Mouse (Mus musculus) bone marrow, adult 2 months (tissue): ENCODE measurements around the gene Sohlh2. TPM values are rescaled to one million over a fixed set of nuclear protein-coding genes. Genes with fewer than 3 reads are reported as not detected.

Experiments
- H3K27ac ChIP-seq: fragments of 200-500 bp; 2 replicates; pipeline ENCODE4 v1.5.1; 2012; ENCODE audit warnings: low read depth, mild to moderate bottlenecking, control low read depth, inconsistent platforms, low read length; ENCODE audit not compliant: control insufficient read depth, poor library complexity, insufficient read depth
- H3K4me1 ChIP-seq: fragments of 200-500 bp; 2 replicates; pipeline ENCODE4 v1.6.1; 2011; ENCODE audit warnings: low read length; ENCODE audit not compliant: control insufficient read depth, insufficient read depth
- H3K4me3 ChIP-seq: fragments of 200-500 bp; replicated peaks from 2 replicates; pipeline ENCODE3; 2011; ENCODE audit warnings: mild to moderate bottlenecking, low read depth, low read length, control low read depth; ENCODE audit not compliant: control insufficient read depth
- CTCF ChIP-seq: fragments of 200-500 bp; IDR thresholded peaks from 2 replicates; pipeline ENCODE4 v1.5.1; 2011; ENCODE audit warnings: low read length, control low read depth; ENCODE audit not compliant: control insufficient read depth, insufficient read depth
- POLR2A ChIP-seq: fragments of 200-500 bp; IDR thresholded peaks from 2 replicates; pipeline ENCODE4 v1.6.1; 2011; ENCODE audit warnings: low read depth, mild to moderate bottlenecking, control low read depth, low read length, borderline replicate concordance; ENCODE audit not compliant: control insufficient read depth
- WGBS: fragments of 180-500 bp; shearing (Covaris S2); methylation state at CpG from one replicate; pipeline ENCODE4 v1.1.7; 2018; 5-methylcytosine and 5-hydroxymethylcytosine counted together
- polyA plus RNA-seq: library from polyadenylated mRNA; stranded (reverse); fragments of >200 nt; gene quantifications from 2 replicates; pipeline ENCODE4 v1.2.4, GENCODE M21; 2011; ENCODE audit warnings: low replicate concordance; ENCODE audit not compliant: missing spikeins, insufficient read depth, insufficient read length

Sohlh2 gene
- polyA plus RNA-seq, 1 experiment: not detected

GRCm38 (mm10) chr3:55223862-55224261 lies 42.0 kb downstream of the Sohlh2 start:
- Histone ChIP-seq H3K4me1 (no peaks in the 10 kb centered on the region), H3K27ac (no peak overlapping the region), H3K4me3 (no peak overlapping the region)
- WGBS: 75% methylated on average over 3 of the region's 3 CpGs
- TF ChIP-seq POLR2A (no peak), CTCF (no peak)

- H3K4me1 ChIP-seq: no peaks in the 10 kb centered on the region
- 37% methylated on average over 18 of the region's 18 CpGs for WGBS
- H3K27ac ChIP-seq: no peak overlapping the region
- no peak for TF ChIP-seq CTCF
- no peak for TF ChIP-seq POLR2A
- H3K4me3 ChIP-seq: no peak overlapping the region
Observed at GRCm38 (mm10) chr3:55226501-55227213, 44.8 kb downstream of the Sohlh2 start.

GRCm38 (mm10) chr3:55227214-55227581 lies 45.4 kb downstream of the Sohlh2 start:
- no peaks in the 10 kb centered on the region for H3K4me1 ChIP-seq
- WGBS: 17% methylated on average over 4 of the region's 4 CpGs

GRCm38 (mm10) chr3:55241730-55242421 lies 60.0 kb downstream of the Sohlh2 start, which contains the start of gene Dclk1:
Dclk1 (plus strand) TSS chr3:55242364.
- WGBS: 41% methylated on average over 10 of the region's 10 CpGs
- no peak within 1 kb of the TSS; the same call in 1 of the 2 replicates for H3K27ac ChIP-seq
- TF ChIP-seq CTCF (no peak), POLR2A (no peak)
- H3K4me3 ChIP-seq: no peak within 1 kb of the TSS
- no peaks in the 10 kb centered on the region for H3K4me1 ChIP-seq

More at GRCm38 (mm10) chr3:55227214-55227581, 45.4 kb downstream of the Sohlh2 start:
- H3K27ac ChIP-seq: no peak overlapping the region
- TF ChIP-seq CTCF (no peak), POLR2A (no peak)
- H3K4me3 ChIP-seq: no peak overlapping the region

GRCm38 (mm10) chr3:55242422-55243055 lies 60.7 kb downstream of the Sohlh2 start:
- Histone ChIP-seq H3K4me1 (no peaks in the 10 kb centered on the region), H3K4me3 (no peak overlapping the region), H3K27ac (no peak overlapping the region; the same call in 1 of the 2 replicates)
- TF ChIP-seq CTCF (no peak), POLR2A (no peak)
- WGBS: 3% methylated on average over 43 of the region's 45 CpGs

- WGBS: 7% methylated on average over 8 of the region's 8 CpGs
- no peak overlapping the region; the same call in 1 of the 2 replicates for H3K27ac ChIP-seq
- H3K4me1 ChIP-seq: no peaks in the 10 kb centered on the region
- H3K4me3 ChIP-seq: no peak overlapping the region
- TF ChIP-seq POLR2A (no peak), CTCF (no peak)
Observed at GRCm38 (mm10) chr3:55243056-55243471, 61.2 kb downstream of the Sohlh2 start.

- H3K27ac ChIP-seq: no peak overlapping the region
- TF ChIP-seq POLR2A (no peak), CTCF (no peak)
- 75% methylated on average over 6 of the region's 6 CpGs for WGBS
- H3K4me3 ChIP-seq: no peak overlapping the region
- no peaks in the 10 kb centered on the region for H3K4me1 ChIP-seq
Observed at GRCm38 (mm10) chr3:55244087-55244486, 62.3 kb downstream of the Sohlh2 start.

GRCm38 (mm10) chr3:55246618-55247272 lies 64.9 kb downstream of the Sohlh2 start:
- H3K27ac ChIP-seq: no peak overlapping the region
- H3K4me3 ChIP-seq: no peak overlapping the region
- 81% methylated on average over 12 of the region's 12 CpGs for WGBS
- no peak for TF ChIP-seq POLR2A
- TF ChIP-seq CTCF: no peak
- H3K4me1 ChIP-seq: no peaks in the 10 kb centered on the region
